Mouse (Mus musculus) erythroblast, embryonic 14.5 days (primary cell): ENCODE data around the gene Tor4a. TPM values are rescaled to one million over a fixed set of nuclear protein-coding genes. Genes with fewer than 3 reads are reported as not detected.

Experiments
- H3K27me3 ChIP-seq: 2 replicates; pipeline ENCODE4 v1.6.1; 2012; ENCODE audit warnings: inconsistent platforms; ENCODE audit not compliant: control insufficient read depth
- H3K36me3 ChIP-seq: 2 replicates; pipeline ENCODE4 v1.6.1; 2012; ENCODE audit warnings: mild to moderate bottlenecking, inconsistent platforms; ENCODE audit not compliant: control insufficient read depth
- H3K4me1 ChIP-seq: 2 replicates; pipeline ENCODE4 v1.6.1; 2012; ENCODE audit warnings: inconsistent platforms; ENCODE audit not compliant: control insufficient read depth
- H3K4me3 ChIP-seq: replicated peaks from 2 replicates; pipeline ENCODE3; 2012; ENCODE audit warnings: moderate library complexity, mild to moderate bottlenecking, inconsistent platforms
- H3K9me3 ChIP-seq: 2 replicates; pipeline ENCODE4 v1.6.1; 2012; ENCODE audit warnings: low read length, inconsistent platforms, mixed read lengths; ENCODE audit not compliant: control insufficient read depth
- GATA1 ChIP-seq: IDR thresholded peaks from 2 replicates; pipeline ENCODE4 v1.6.1; 2012; ENCODE audit warnings: low read length, inconsistent platforms, mixed read lengths
- TAL1 ChIP-seq: IDR thresholded peaks from 3 replicates; pipeline ENCODE4 v1.6.1; 2012; ENCODE audit warnings: low read length, inconsistent platforms, mixed read lengths
- polyA plus RNA-seq: library from polyadenylated mRNA; stranded (reverse); fragments of >175 nt; gene quantifications from 2 replicates; pipeline ENCODE4 v1.2.3, GENCODE M21; 2012

The Tor4a gene
- polyA plus RNA-seq, 1 experiment: 0.02 TPM

- H3K4me1 ChIP-seq: peaks cover 60% of the 10 kb centered on the region
These were observed 26.9 kb downstream of the Tor4a start for GRCm38 (mm10) chr2:25169778-25170177.

GRCm38 (mm10) chr2:25168665-25168978, 28.1 kb downstream of the Tor4a start:
- Histone ChIP-seq H3K27me3 (peaks cover 6% of the 10 kb centered on the region), H3K9me3 (no peaks in the 10 kb centered on the region), H3K4me1 (peaks cover 48% of the 10 kb centered on the region), H3K36me3 (no peaks in the 10 kb centered on the region), H3K4me3 (no peak overlapping the region)
- TF ChIP-seq TAL1: no peak
- no peak for TF ChIP-seq GATA1

More at GRCm38 (mm10) chr2:25169778-25170177, 26.9 kb downstream of the Tor4a start:
- H3K4me3 ChIP-seq: no peak overlapping the region
- H3K36me3 ChIP-seq: no peaks in the 10 kb centered on the region
- H3K27me3 ChIP-seq: no peaks in the 10 kb centered on the region
- H3K9me3 ChIP-seq: no peaks in the 10 kb centered on the region
- TF ChIP-seq GATA1: no peak
- no peak for TF ChIP-seq TAL1

GRCm38 (mm10) chr2:25167919-25168664, 28.6 kb downstream of the Tor4a start:
- peaks cover 11% of the 10 kb centered on the region for H3K27me3 ChIP-seq
- H3K9me3 ChIP-seq: no peaks in the 10 kb centered on the region
- H3K4me3 ChIP-seq: peak overlapping the region; percentile 58
- TF ChIP-seq TAL1 (no peak), GATA1 (no peak)
- H3K4me1 ChIP-seq: peaks cover 43% of the 10 kb centered on the region
- no peaks in the 10 kb centered on the region for H3K36me3 ChIP-seq

- Histone ChIP-seq H3K27me3 (peaks cover 15% of the 10 kb centered on the region), H3K4me3 (peak overlapping the region; percentile 58), H3K36me3 (no peaks in the 10 kb centered on the region), H3K4me1 (peaks cover 37% of the 10 kb centered on the region), H3K9me3 (no peaks in the 10 kb centered on the region)
- TF ChIP-seq TAL1 (no peak), GATA1 (no peak)
These were observed 29.2 kb downstream of the Tor4a start for GRCm38 (mm10) chr2:25167481-25167880.

- Histone ChIP-seq H3K36me3 (no peaks in the 10 kb centered on the region), H3K27me3 (no peaks in the 10 kb centered on the region), H3K4me1 (peaks cover 2% of the 10 kb centered on the region; the same call in 1 of the 2 replicates), H3K4me3 (no peak overlapping the region), H3K9me3 (no peaks in the 10 kb centered on the region)
- TF ChIP-seq GATA1: no peak
- no peak for TF ChIP-seq TAL1
These were observed 39.0 kb downstream of the Tor4a start for GRCm38 (mm10) chr2:25157655-25158054.

- TF ChIP-seq GATA1 (no peak), TAL1 (no peak)
- H3K36me3 ChIP-seq: no peaks in the 10 kb centered on the region
- H3K9me3 ChIP-seq: no peaks in the 10 kb centered on the region
- no peak overlapping the region for H3K4me3 ChIP-seq
- H3K4me1 ChIP-seq: peaks cover 4% of the 10 kb centered on the region; the same call in 1 of the 2 replicates
- no peaks in the 10 kb centered on the region for H3K27me3 ChIP-seq
These were observed 39.7 kb downstream of the Tor4a start for GRCm38 (mm10) chr2:25156990-25157389.

GRCm38 (mm10) chr2:25156177-25156576, 40.5 kb downstream of the Tor4a start:
- TF ChIP-seq GATA1 (no peak), TAL1 (no peak)

GRCm38 (mm10) chr2:25151280-25151956, 45.3 kb downstream of the Tor4a start:
- H3K4me1 ChIP-seq: peaks cover 19% of the 10 kb centered on the region
- TF ChIP-seq TAL1 (no peak; the same call in 2 of the 3 replicates), GATA1 (no peak)
- no peak overlapping the region for H3K4me3 ChIP-seq
- no peaks in the 10 kb centered on the region for H3K9me3 ChIP-seq
- H3K27me3 ChIP-seq: no peaks in the 10 kb centered on the region
- no peaks in the 10 kb centered on the region for H3K36me3 ChIP-seq

More at GRCm38 (mm10) chr2:25156177-25156576, 40.5 kb downstream of the Tor4a start:
- H3K27me3 ChIP-seq: no peaks in the 10 kb centered on the region
- peaks cover 4% of the 10 kb centered on the region; the same call in 1 of the 2 replicates for H3K4me1 ChIP-seq
- H3K9me3 ChIP-seq: no peaks in the 10 kb centered on the region
- H3K36me3 ChIP-seq: no peaks in the 10 kb centered on the region
- H3K4me3 ChIP-seq: no peak overlapping the region

- H3K4me3 ChIP-seq: no peak overlapping the region
- H3K36me3 ChIP-seq: no peaks in the 10 kb centered on the region
- peaks cover 19% of the 10 kb centered on the region for H3K4me1 ChIP-seq
- no peaks in the 10 kb centered on the region for H3K27me3 ChIP-seq
- TF ChIP-seq GATA1: no peak
- TF ChIP-seq TAL1: no peak
- no peaks in the 10 kb centered on the region for H3K9me3 ChIP-seq
These were observed 47.0 kb downstream of the Tor4a start for GRCm38 (mm10) chr2:25149643-25150042.
